Mouse (Mus musculus) MEL (cell line): ENCODE measurements around the gene Hist1h2ae. TPM values are rescaled to one million over a fixed set of nuclear protein-coding genes. Genes with fewer than 3 reads are reported as not detected.

ENCODE experiments used
- DNase-seq: peaks from one replicate; pipeline ENCODE4 v3.0.0; 2011; ENCODE audit warnings: low read depth, low spot score
- H3K27ac ChIP-seq: 2 replicates; pipeline ENCODE4 v1.5.1; 2012; ENCODE audit warnings: low read depth, mild to moderate bottlenecking, control low read depth, low read length, moderate library complexity; ENCODE audit not compliant: control insufficient read depth
- H3K27me3 ChIP-seq, 2 experiments: fragments of 150-350 bp in 1 of 2; sonication (generic) in 1 of 2; 2 replicates each; pipeline ENCODE4 v1.6.1; 2012; ENCODE audit warnings: low read length in 2 of 2, mild to moderate bottlenecking in 2 of 2, improper control_type of control experiment in 1 of 2, moderate library complexity in 1 of 2; ENCODE audit not compliant: insufficient read depth in 2 of 2, control insufficient read depth in 1 of 2
- H3K36me3 ChIP-seq, 2 experiments: 2 replicates each; pipeline ENCODE4 v1.6.1; 2012 to 2014; ENCODE audit warnings: low read length in 2 of 2, improper control_type of control experiment in 1 of 2, inconsistent platforms in 1 of 2, mild to moderate bottlenecking in 1 of 2; ENCODE audit not compliant: insufficient read depth in 2 of 2, control insufficient read depth in 1 of 2
- H3K4me1 ChIP-seq, 2 experiments: fragments of 150-350 bp in 1 of 2; sonication (generic) in 1 of 2; 2 replicates each; pipeline ENCODE4 v1.6.1; 2012; ENCODE audit warnings: low read length in 2 of 2, improper control_type of control experiment in 1 of 2, mild to moderate bottlenecking in 1 of 2; ENCODE audit not compliant: insufficient read depth in 2 of 2, control insufficient read depth in 1 of 2
- H3K4me3 ChIP-seq, 2 experiments: fragments of 150-350 bp in 1 of 2; sonication (generic) in 1 of 2; 2 replicates each; pipeline ENCODE4 v1.5.1; 2012; ENCODE audit warnings: low read depth in 2 of 2, low read length in 2 of 2, mild to moderate bottlenecking in 2 of 2, moderate library complexity in 2 of 2, control low read depth in 1 of 2, improper control_type of control experiment in 1 of 2; ENCODE audit not compliant: control insufficient read depth in 1 of 2, insufficient read depth in 1 of 2
- H3K79me2 ChIP-seq: 2 replicates; pipeline ENCODE4 v1.6.1; 2012; ENCODE audit warnings: mild to moderate bottlenecking, low read length, moderate library complexity; ENCODE audit not compliant: control insufficient read depth, poor library complexity, insufficient read depth
- H3K9ac ChIP-seq: 2 replicates; pipeline ENCODE4 v1.6.1; 2012; ENCODE audit warnings: low read depth, mild to moderate bottlenecking, control low read depth, low read length, moderate library complexity; ENCODE audit not compliant: control insufficient read depth, poor library complexity, severe bottlenecking
- H3K9me3 ChIP-seq: fragments of 150-350 bp; sonication (generic); replicated peaks from 2 replicates; pipeline ENCODE4 v1.6.1; 2012; ENCODE audit warnings: mild to moderate bottlenecking, low read length, improper control_type of control experiment, moderate library complexity; ENCODE audit not compliant: insufficient read depth
- MXI1 ChIP-seq: IDR thresholded peaks from 2 replicates; pipeline ENCODE4 v1.6.1; 2011; ENCODE audit warnings: mild to moderate bottlenecking, low read depth, low read length, improper control_type of control experiment
- NELFE ChIP-seq: IDR thresholded peaks from 2 replicates; pipeline ENCODE4 v1.6.1; 2011; ENCODE audit warnings: low read depth, low read length, improper control_type of control experiment
- POLR2A ChIP-seq, 2 experiments: IDR thresholded peaks; 2 replicates each; pipeline ENCODE4 v1.6.1; 2011 to 2012; ENCODE audit warnings: low read length in 2 of 2, mild to moderate bottlenecking in 2 of 2, control low read depth in 1 of 2, improper control_type of control experiment in 1 of 2, low read depth in 1 of 2, moderate library complexity in 1 of 2; ENCODE audit not compliant: control insufficient read depth in 1 of 2, insufficient read depth in 1 of 2, poor library complexity in 1 of 2
- POLR2AphosphoS2 ChIP-seq: IDR thresholded peaks from 2 replicates; pipeline ENCODE4 v1.6.1; 2011; ENCODE audit warnings: low read length, improper control_type of control experiment
- RAD21 ChIP-seq: IDR thresholded peaks from 2 replicates; pipeline ENCODE4 v1.6.1; 2011; ENCODE audit warnings: mild to moderate bottlenecking, low read depth, low read length, improper control_type of control experiment
- SIN3A ChIP-seq: IDR thresholded peaks from 2 replicates; pipeline ENCODE4 v1.6.1; 2012; ENCODE audit warnings: low read length, improper control_type of control experiment, inconsistent platforms
- TAL1 ChIP-seq: IDR thresholded peaks from 2 replicates; pipeline ENCODE4 v1.6.1; 2012; ENCODE audit warnings: mild to moderate bottlenecking, inconsistent platforms, low read length, moderate library complexity, mixed read lengths
- TBP ChIP-seq: IDR thresholded peaks from 2 replicates; pipeline ENCODE4 v1.8.0; 2011; ENCODE audit warnings: low read depth, low read length, improper control_type of control experiment
- UBTF ChIP-seq: IDR thresholded peaks from 2 replicates; pipeline ENCODE4 v1.6.1; 2012; ENCODE audit warnings: low read depth, mild to moderate bottlenecking, inconsistent platforms, low read length, improper control_type of control experiment, moderate library complexity, borderline replicate concordance; ENCODE audit not compliant: insufficient read depth
- USF1 ChIP-seq: IDR thresholded peaks from 2 replicates; pipeline ENCODE4 v1.6.1; 2014; ENCODE audit warnings: low read depth, mild to moderate bottlenecking, inconsistent platforms, low read length, improper control_type of control experiment, moderate library complexity
- ZKSCAN1 ChIP-seq: IDR thresholded peaks from 2 replicates; pipeline ENCODE4 v1.6.1; 2012; ENCODE audit warnings: low read depth, mild to moderate bottlenecking, inconsistent platforms, low read length, improper control_type of control experiment, moderate library complexity
- polyA plus RNA-seq, 2 experiments: library from polyadenylated mRNA; stranded (reverse) in 1 of 2; unstranded in 1 of 2; fragments of >175 nt in 1 of 2; fragments of >200 nt in 1 of 2; gene quantifications; 2 replicates each; pipeline versions ENCODE4 v1.2.1 to v1.2.4; 2012; ENCODE audit warnings: low replicate concordance in 2 of 2, low read depth in 1 of 2; ENCODE audit not compliant: insufficient read length in 2 of 2, insufficient read depth in 1 of 2, missing spikeins in 1 of 2
- total RNA-seq: library from RNA; depleted of rRNA; stranded (reverse); fragments of 300-350 nt; gene quantifications from 2 replicates; pipeline ENCODE4 v1.2.3, GENCODE M21; 2012

Gene Hist1h2ae
- total and polyA plus RNA-seq, 3 experiments = 3.3 to 560 TPM; not detected in 1

GRCm38 (mm10) chr13:23584331-23584730, 13.3 kb upstream of the Hist1h2ae start:
- TF ChIP-seq POLR2AphosphoS2 = no peak
- TF ChIP-seq TBP = 0 out of 2 replicates have a peak, but pooled peaks have one; percentile 35
- H3K36me3 ChIP-seq = peaks cover 0 to 37% of the 10 kb centered on the region in 2 experiments; a peak in 2 of 4 replicates
- no peaks in the 10 kb centered on the region for H3K27me3 ChIP-seq
- peak overlapping the region; percentile 51 to 60 for H3K4me3 ChIP-seq
- H3K79me2 ChIP-seq = no peaks in the 10 kb centered on the region; the same call in 1 of the 2 replicates
- H3K9ac ChIP-seq = peak overlapping the region; percentile 80
- H3K27ac ChIP-seq = peak overlapping the region; percentile 98
- H3K4me1 ChIP-seq = peaks cover 0 to 10% of the 10 kb centered on the region in 2 experiments; a peak in 2 of 4 replicates
- H3K9me3 ChIP-seq = no peaks in the 10 kb centered on the region
- peak; percentile 73 for DNase-seq

- H3K4me1 ChIP-seq = peaks cover 0 to 10% of the 10 kb centered on the region in 2 experiments; a peak in 2 of 4 replicates
- TF ChIP-seq USF1 = no peak
- no peak for TF ChIP-seq RAD21
- TF ChIP-seq NELFE = no peak
- TF ChIP-seq MXI1 = no peak
- TF ChIP-seq POLR2A (IDR thresholded peaks at IDR 0.05; ENCODE audit: control insufficient read depth in 1 of 2, insufficient read depth in 1 of 2, low read depth in 1 of 2, low read length in 2 of 2, poor library complexity in 1 of 2) = no peak
- TF ChIP-seq TAL1 = no peak
- no peak for TF ChIP-seq TBP
- TF ChIP-seq ZKSCAN1 = no peak
- no peak for TF ChIP-seq UBTF
- no peak for TF ChIP-seq SIN3A
- H3K9me3 ChIP-seq = no peaks in the 10 kb centered on the region
- H3K36me3 ChIP-seq = peaks cover 0 to 40% of the 10 kb centered on the region in 2 experiments; a peak in 2 of 4 replicates
- H3K27me3 ChIP-seq = no peaks in the 10 kb centered on the region
- peak overlapping the region; percentile 80 for H3K9ac ChIP-seq
- no peaks in the 10 kb centered on the region; the same call in 1 of the 2 replicates for H3K79me2 ChIP-seq
- H3K4me3 ChIP-seq = no peak overlapping the region
- peak; percentile 50 for DNase-seq
- H3K27ac ChIP-seq = peak overlapping the region; percentile 83
Observed at GRCm38 (mm10) chr13:23583387-23584068, 12.5 kb upstream of the Hist1h2ae start.

DNA sequence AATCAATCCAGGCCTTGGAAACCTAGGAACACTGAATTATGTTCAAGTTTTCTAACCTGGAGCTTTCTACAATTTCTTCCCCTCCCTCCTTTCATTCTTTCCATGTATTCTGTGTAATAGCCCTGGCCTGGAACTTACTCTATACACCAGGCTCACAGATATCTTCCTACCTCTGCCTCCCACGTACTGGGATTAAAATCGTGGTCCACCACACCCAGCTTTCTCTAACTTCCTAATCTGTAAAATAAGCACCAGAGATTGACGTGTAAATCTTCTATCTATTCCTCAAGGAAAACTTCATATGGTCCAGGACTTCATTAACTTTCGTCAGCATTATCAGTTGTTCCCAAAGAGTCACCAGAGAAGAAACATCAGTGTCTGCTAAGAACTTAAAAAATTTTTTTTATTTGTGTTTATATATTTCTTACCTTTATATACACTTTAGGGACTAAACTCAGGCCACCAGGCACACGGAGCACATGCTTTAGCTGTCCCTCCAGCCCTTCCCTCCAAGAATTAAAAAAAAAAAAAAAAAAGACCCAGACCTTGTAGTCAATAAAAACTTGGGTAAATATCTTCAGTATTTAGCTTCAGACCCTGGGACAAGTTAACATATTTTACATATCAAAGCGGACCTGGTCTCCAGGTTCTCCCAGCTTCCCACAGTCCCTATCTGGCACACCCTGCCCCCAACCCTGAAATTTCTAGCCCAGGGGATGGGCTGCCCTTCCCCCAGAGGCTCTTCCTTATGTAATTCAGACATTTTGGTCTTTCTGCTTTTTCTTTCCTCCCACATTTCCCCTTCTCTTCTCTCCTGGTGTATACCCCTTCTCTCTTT, 11.4 kb upstream of the Hist1h2ae start:
- H3K9ac ChIP-seq = peak overlapping the region; percentile 80

More for the DNA sequence above, 11.4 kb upstream of the Hist1h2ae start:
- peaks cover 0 to 10% of the 10 kb centered on the region in 2 experiments; a peak in 2 of 4 replicates for H3K4me1 ChIP-seq
- H3K27me3 ChIP-seq = no peaks in the 10 kb centered on the region
- TF ChIP-seq POLR2A (IDR thresholded peaks at IDR 0.05; ENCODE audit: control insufficient read depth in 1 of 2, insufficient read depth in 1 of 2, low read depth in 1 of 2, low read length in 2 of 2, poor library complexity in 1 of 2) (peak in 1 of 2 experiments; percentile 6; a peak in 1 of 4 replicates), NELFE (no peak)
- no peaks in the 10 kb centered on the region for H3K9me3 ChIP-seq
- peak; percentile 64 for DNase-seq
- H3K36me3 ChIP-seq = peaks cover 0 to 45% of the 10 kb centered on the region in 2 experiments; a peak in 2 of 4 replicates
- peak overlapping the region; percentile 83 for H3K27ac ChIP-seq
- no peaks in the 10 kb centered on the region; the same call in 1 of the 2 replicates for H3K79me2 ChIP-seq
- H3K4me3 ChIP-seq = peak overlapping the region in 1 of 2 experiments; percentile 21; a peak in 1 of 4 replicates
